Mouse (Mus musculus) c-Kit-negative CD71-positive TER-119-positive erythroid progenitor cells, embryonic 14.5 days (primary cell): ENCODE measurements around the gene Stmn3.

Experiments
- DNase-seq: peaks from one replicate; pipeline ENCODE4 v3.0.0-alpha.2; 2013; ENCODE audit warnings: low read depth, low spot score

Gene Stmn3

DNA sequence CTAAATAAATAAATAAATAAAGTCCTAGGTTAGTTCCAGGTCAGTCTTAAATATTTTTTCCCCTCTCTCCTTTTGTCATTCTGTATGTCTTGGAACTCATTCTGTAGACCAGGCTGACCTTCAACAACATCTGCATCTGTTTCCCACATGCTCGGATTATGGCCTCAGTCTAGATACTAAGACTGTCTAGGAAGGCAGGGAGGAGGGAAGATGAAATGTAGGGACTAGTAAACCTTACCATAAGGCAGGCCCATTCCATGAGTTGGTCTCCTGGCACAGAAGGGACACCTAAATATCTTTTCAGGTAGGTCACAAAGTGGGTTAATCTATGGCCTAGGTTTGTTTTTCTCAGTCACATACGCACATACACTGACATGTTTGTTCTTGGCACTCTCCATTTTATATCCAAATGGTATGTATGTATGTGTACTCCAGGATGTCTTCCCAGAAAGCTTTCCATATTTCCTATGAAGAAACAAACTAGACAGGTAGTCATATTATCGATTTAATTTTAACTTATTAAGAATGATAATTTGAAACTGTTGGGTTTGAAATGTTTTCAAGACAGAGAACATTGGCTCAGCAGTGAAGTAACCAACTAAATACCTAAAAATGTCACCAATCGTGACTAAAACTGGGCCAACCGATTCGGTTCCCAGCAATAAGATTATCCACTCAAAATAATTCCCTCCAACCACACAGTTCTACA lies 27.5 kb downstream of the Stmn3 start:
- DNase-seq: no peak

DNA sequence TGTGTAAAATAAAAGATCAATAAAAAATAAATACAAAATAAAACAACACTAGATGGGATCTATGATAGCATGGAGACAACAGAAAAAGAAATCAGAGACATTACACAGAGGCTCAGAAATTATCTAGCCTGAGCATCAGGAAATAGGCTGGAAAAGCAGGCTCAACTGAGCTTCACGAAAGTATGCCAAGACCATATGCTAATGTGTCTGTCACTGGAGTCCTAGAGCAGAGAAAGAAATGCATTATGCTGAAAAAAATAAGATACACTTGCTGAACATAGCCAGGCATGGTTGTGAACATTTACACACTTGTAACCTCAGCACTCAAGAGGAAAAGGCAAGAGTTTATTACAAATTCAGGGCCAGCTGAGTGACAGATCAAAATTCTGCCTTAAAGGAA lies 34.3 kb downstream of the Stmn3 start:
- no peak for DNase-seq

GRCm38 (mm10) chr2:181277866-181278265 lies 36.4 kb downstream of the Stmn3 start:
- no peak for DNase-seq

- DNase-seq: no peak
These were observed 37.5 kb downstream of the Stmn3 start for GRCm38 (mm10) chr2:181276766-181277165.

GRCm38 (mm10) chr2:181274639-181275038 lies 39.7 kb downstream of the Stmn3 start:
- DNase-seq: no peak

DNA sequence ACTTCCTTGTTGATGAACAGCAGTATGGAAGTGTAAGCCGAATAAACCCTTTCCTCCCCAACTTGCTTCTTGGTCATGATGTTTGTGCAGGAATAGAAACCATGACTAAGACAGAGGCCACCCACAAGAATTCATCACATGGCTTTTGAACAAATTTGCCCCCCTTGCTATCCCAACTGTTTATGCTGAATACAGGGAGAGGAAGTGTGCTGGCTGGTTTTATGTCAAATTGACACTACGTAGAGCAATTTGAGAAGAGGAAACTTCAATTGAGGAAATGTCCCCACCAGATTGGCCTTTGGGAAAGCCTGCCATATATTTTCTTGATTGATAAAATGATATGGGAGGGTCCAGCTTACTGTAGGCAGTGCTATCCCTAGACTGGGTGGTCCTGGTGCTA lies 40.5 kb downstream of the Stmn3 start:
- no peak for DNase-seq

DNA sequence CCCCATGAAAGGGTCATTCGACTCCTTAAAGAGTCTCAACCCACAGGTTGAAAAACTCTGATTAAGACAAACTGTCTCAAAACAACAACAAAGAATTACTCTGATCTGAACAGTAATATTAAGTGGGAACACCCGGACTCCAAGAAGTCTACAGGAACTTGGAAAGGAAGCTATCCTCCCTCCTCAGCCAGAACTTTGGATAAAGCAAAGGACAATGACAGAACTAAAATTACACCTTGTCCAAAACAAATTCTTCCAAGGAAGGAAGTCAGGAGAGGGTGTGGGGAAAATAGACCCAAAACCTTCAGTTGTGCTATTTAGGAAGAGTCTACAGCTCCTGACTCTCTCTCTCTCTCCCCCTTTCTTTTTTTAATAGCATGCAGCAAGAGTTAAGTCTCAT lies 42.2 kb downstream of the Stmn3 start:
- DNase-seq: no peak

GRCm38 (mm10) chr2:181266839-181267238 lies 47.5 kb downstream of the Stmn3 start:
- DNase-seq: no peak
